Mouse (Mus musculus): ENCODE results near the gene Mcm2. TPM values are rescaled to one million over a fixed set of nuclear protein-coding genes. Genes with fewer than 3 reads are reported as not detected.

Gene Mcm2
- polyA plus RNA-seq, 1 experiment from 2014 or later, result 200 TPM

DNA sequence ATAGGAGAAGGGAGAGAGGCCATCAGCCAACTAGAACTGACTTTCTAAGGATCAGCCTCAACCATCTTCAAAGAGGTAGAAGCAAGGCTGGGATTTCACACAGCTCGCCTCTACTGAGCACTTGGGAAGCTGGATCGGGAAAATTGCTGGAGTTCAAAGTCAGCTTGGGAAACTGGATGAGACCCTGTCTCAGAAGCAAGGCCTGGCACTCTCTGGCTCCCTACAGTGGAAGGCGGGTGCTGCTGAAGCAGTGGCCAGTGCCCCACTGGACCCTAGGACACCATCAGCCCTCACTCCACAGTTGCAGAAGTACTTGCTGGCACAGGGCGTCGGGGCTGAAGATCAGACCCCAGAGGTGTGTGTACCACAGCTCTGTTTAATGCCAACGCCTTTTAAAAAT lies 40.8 kb downstream of the Mcm2 start:
- H3K4me1 ChIP-seq, result no peaks in the 10 kb centered on the region
- no peaks in the 10 kb centered on the region for H3K9me3 ChIP-seq
- WGBS, result 84% methylated on average over 6 of the region's 6 CpGs
- ATAC-seq (ENCODE audit: low FRiP score), result no peak
- no peak overlapping the region for H3K4me2 ChIP-seq
- no peak overlapping the region for H3K27ac ChIP-seq
- H3K9ac ChIP-seq, result no peak overlapping the region
- H3K36me3 ChIP-seq (replicated peaks), result peaks cover 63% of the 10 kb centered on the region
- no peak overlapping the region for H3K4me3 ChIP-seq (replicated peaks)
- no peaks in the 10 kb centered on the region for H3K27me3 ChIP-seq

DNA sequence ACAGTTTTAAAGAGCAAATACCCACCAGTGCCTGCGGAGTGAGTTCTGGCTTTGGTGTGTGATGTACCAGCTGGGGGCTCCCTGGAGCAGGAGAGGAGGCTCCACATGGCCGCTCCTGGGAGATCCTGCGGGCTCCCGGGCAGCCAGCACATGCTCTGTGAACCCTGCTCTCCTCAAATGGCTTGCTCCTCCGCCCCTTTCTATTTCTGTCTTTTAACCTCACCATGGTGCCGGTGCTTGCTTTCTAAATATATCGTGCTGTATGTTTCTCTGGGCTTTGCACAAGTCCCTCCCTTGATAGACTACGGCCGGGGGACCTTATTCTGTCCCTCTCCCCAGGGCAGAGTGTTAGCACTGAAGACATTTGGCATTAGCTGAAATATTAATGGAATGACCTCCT lies 41.3 kb downstream of the Mcm2 start:
- H3K9me3 ChIP-seq, result no peaks in the 10 kb centered on the region
- no peaks in the 10 kb centered on the region for H3K27me3 ChIP-seq
- H3K4me2 ChIP-seq, result no peak overlapping the region
- H3K4me1 ChIP-seq, result no peaks in the 10 kb centered on the region
- ATAC-seq (ENCODE audit: low FRiP score), result no peak
- H3K36me3 ChIP-seq (replicated peaks), result peaks cover 62% of the 10 kb centered on the region
- no peak overlapping the region for H3K27ac ChIP-seq
- no peak overlapping the region for H3K9ac ChIP-seq
- H3K4me3 ChIP-seq (replicated peaks), result no peak overlapping the region
- WGBS, result 52% methylated on average over 9 of the region's 9 CpGs

DNA sequence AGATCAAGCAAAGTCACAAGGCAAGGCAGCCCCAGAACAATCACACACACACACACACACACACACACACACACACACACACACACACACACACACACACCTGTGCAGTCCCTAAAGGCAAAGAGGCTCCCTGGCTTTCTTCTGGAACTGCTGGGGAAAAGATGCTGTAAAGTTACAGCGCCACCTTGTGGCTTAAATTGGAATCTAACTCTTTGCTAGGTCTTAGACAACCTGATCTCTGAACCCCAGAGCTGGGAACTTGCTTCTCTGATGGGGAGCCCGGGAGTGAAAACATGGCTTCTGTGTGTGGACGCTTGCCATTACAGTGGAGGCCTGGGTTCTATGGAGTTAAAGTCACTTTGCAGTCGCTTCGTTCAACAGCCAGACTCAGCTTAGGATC lies 42.9 kb downstream of the Mcm2 start:
- H3K27ac ChIP-seq, result no peak overlapping the region
- peaks cover 57% of the 10 kb centered on the region for H3K36me3 ChIP-seq (replicated peaks)
- 17% methylated on average over 5 of the region's 5 CpGs for WGBS
- H3K9me3 ChIP-seq, result no peaks in the 10 kb centered on the region
- no peak overlapping the region for H3K4me3 ChIP-seq (replicated peaks)
- H3K4me1 ChIP-seq, result no peaks in the 10 kb centered on the region
- H3K4me2 ChIP-seq, result no peak overlapping the region
- ATAC-seq (ENCODE audit: low FRiP score), result peak; percentile 33; the same call in 1 of the 2 replicates
- no peak overlapping the region for H3K9ac ChIP-seq
- H3K27me3 ChIP-seq, result no peaks in the 10 kb centered on the region

DNA sequence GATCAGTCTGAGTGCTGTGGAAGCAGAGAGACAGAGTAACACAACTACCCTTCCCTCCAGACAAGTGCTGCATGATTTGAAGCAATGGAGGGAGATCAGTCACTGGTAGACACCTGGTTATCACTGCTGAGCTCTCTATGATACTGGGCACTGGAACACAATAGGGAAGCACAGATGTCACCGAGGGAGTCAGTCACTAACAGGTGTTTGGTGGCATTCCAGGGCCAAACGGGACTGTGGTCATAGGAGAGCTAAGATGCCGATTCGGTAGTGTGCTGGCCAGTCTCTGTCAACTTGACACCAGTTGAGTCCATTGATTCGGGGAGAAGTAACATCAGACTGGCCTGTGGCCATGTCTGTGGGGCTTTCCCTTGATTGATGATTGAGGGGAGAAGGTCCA lies 44.1 kb downstream of the Mcm2 start:
- no peak overlapping the region for H3K9ac ChIP-seq
- 86% methylated on average over 5 of the region's 5 CpGs for WGBS
- peaks cover 48% of the 10 kb centered on the region for H3K36me3 ChIP-seq (replicated peaks)
- H3K4me3 ChIP-seq (replicated peaks), result no peak overlapping the region
- ATAC-seq (ENCODE audit: low FRiP score), result no peak
- no peak overlapping the region for H3K27ac ChIP-seq
- H3K27me3 ChIP-seq, result no peaks in the 10 kb centered on the region
- H3K4me2 ChIP-seq, result no peak overlapping the region
- no peaks in the 10 kb centered on the region for H3K4me1 ChIP-seq
- no peaks in the 10 kb centered on the region for H3K9me3 ChIP-seq

DNA sequence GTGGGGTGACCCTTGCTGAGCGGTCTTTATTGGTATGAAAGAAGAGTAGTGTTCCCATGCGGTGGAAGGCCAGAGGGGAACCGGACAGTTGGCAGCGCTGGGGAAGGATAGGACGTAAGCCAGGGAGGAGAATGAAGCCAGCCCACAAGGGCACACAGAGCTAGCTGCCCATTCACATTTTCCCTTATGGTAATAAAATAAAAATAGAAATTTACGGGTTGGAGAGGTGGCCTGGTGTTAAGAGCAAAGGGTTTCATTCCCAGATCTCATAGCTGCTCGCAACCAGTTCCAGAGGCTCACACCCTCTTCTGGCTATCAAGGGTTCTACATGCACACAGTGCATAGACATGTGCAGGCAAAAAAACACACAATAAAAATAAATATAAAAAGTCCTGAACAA lies 48.5 kb downstream of the Mcm2 start:
- Histone ChIP-seq H3K9me3 (no peaks in the 10 kb centered on the region), H3K4me2 (no peak overlapping the region), H3K27ac (no peak overlapping the region), H3K4me1 (no peaks in the 10 kb centered on the region), H3K4me3 (replicated peaks) (no peak overlapping the region), H3K27me3 (no peaks in the 10 kb centered on the region), H3K36me3 (replicated peaks) (peaks cover 63% of the 10 kb centered on the region), H3K9ac (no peak overlapping the region)
- WGBS, result 88% methylated on average over 7 of the region's 7 CpGs
- ATAC-seq (ENCODE audit: low FRiP score), result no peak

DNA sequence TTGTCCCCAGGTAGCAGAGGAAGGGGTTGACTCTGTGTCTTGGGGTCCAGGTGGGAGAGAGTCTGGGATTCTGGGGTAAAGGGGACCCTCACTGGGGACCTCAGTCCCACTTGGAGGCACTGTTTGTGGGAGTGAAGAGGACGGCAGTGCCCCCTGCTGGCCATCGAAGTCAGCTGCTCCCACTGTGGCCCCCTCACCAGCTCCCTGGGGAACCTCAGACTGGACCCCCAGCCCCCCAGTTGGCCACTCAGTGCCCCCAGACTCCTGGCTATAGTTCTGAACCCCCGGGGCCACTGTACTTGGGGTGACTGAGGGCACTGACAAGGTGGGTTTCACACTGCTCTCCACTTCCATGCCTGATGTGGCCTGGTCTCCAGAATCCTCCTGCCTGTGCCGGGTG lies 49.3 kb downstream of the Mcm2 start:
- no peak overlapping the region for H3K9ac ChIP-seq
- H3K9me3 ChIP-seq, result no peaks in the 10 kb centered on the region
- no peaks in the 10 kb centered on the region for H3K4me1 ChIP-seq
- no peak overlapping the region for H3K4me2 ChIP-seq
- no peaks in the 10 kb centered on the region for H3K27me3 ChIP-seq
- H3K4me3 ChIP-seq (replicated peaks), result no peak overlapping the region
- peaks cover 58% of the 10 kb centered on the region for H3K36me3 ChIP-seq (replicated peaks)
- no peak for ATAC-seq (ENCODE audit: low FRiP score)
- 48% methylated on average over 4 of the region's 4 CpGs for WGBS
- H3K27ac ChIP-seq, result no peak overlapping the region

DNA sequence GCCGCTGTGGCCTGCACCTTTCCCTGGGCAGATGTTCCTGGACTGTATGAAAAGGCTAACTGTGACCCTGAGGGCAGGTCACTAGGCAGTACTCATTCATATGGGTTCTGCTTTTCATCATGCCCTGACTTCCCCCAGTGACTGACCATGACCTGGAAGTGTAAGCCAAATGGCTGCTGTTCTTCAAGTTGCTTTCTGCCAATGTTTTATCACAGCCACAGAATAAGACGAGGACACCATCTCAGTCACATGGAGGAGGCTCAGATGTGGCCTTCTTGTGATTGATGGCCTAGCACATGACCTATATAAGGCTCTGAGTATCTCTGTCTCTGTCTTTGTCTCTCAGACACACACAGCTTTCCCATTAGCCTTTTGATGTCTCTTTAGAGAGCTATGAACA lies 51.0 kb downstream of the Mcm2 start:
- Histone ChIP-seq H3K4me1 (peaks cover 10% of the 10 kb centered on the region), H3K27ac (no peak overlapping the region), H3K4me2 (no peak overlapping the region), H3K9me3 (no peaks in the 10 kb centered on the region), H3K4me3 (replicated peaks) (no peak overlapping the region), H3K9ac (no peak overlapping the region), H3K27me3 (0 out of 2 replicates have a peak, but pooled peaks cover 3% of the 10 kb centered on the region), H3K36me3 (replicated peaks) (peaks cover 52% of the 10 kb centered on the region)
- WGBS, result 72% methylated on average over 2 of the region's 2 CpGs
- no peak for ATAC-seq (ENCODE audit: low FRiP score)

DNA sequence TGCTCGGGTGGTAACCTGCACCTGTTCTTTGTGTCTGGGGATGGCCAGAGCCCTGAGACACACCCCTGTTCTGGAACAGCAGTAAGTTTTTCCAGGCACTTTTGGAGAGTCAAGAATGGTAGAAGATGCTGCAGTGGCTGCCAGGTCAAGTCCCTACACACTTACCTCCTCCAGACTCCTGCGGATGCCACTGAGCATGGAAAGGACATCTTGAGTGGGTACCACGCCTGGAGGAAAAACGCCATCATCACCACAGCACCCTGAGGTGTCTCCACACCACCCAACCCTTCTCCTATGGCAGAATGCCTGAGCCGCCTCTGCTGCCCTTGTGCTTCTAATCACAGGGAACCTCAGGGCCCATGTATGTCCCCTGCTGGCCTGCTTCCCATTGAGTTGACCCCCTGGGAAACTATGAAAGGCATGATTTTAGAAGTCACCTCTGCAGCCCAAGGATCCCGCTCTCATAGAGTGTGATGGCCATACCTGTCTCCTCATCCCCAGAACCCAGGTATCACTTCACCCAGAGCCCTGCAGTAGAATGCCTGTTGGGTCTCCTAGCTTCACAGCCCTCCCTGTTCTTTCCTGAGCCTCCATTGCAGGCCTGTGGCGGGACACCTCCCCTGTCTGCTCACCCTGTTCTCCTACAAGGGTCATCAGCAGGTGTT lies 53.5 kb downstream of the Mcm2 start:
- Histone ChIP-seq H3K27me3 (0 out of 2 replicates have a peak, but pooled peaks cover 3% of the 10 kb centered on the region), H3K27ac (no peak overlapping the region), H3K9me3 (no peaks in the 10 kb centered on the region), H3K9ac (no peak overlapping the region), H3K4me2 (no peak overlapping the region), H3K36me3 (replicated peaks) (peaks cover 39% of the 10 kb centered on the region), H3K4me1 (peaks cover 23% of the 10 kb centered on the region), H3K4me3 (replicated peaks) (no peak overlapping the region)
- WGBS, result 77% methylated on average over 7 of the region's 7 CpGs
- no peak for ATAC-seq (ENCODE audit: low FRiP score)

DNA sequence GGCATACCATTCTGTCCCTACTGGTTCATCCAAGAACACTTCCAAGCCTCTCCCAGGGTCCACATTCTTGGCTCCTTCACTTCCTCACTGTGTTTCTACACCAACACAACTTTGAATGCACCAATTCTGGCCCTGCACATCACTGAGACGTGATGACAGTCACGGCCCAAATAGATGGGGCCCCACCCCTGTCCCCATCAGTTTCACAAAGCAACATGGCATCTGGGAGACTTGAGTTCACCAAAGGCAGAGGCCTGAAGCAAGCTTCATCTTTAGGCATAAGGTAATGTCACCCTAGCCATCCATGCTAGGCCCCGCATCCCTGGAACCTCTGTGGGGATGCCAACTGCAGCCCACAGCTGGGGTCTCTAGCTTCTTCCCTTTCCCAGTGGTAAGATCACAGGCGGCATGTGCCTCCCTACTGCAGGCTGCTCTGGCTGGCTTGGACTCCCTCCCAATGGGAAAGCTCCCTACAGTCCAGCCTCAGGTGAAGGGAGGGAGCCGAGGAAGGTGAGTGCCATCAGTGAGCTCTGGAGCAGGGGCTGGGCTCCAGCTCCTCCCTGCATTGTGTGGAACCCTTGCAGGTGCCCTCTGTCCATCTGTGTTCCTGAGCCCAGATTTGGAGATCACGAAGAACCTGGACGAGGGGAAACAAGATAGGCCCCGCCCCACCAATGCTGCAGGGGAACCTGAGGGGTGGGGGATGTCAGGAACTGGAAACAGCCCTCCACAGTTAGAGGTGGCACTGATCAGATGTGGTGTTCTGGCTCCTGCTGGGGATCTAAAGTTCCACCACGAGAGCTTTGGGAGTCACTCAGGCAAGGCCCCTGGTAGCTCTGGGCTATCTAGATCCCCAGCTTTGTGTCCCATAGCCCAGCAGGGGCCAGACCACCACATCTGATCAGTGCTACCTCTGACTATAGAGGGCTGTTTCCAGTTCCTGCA lies 54.5 kb downstream of the Mcm2 start:
- peaks cover 33% of the 10 kb centered on the region for H3K36me3 ChIP-seq (replicated peaks)
- no peak overlapping the region for H3K4me2 ChIP-seq
- no peaks in the 10 kb centered on the region for H3K9me3 ChIP-seq
- 0 out of 2 replicates have a peak, but pooled peaks cover 3% of the 10 kb centered on the region for H3K27me3 ChIP-seq
- WGBS, result 75% methylated on average over 9 of the region's 9 CpGs
- H3K9ac ChIP-seq, result no peak overlapping the region
- no peak overlapping the region for H3K4me3 ChIP-seq (replicated peaks)
- no peak for ATAC-seq (ENCODE audit: low FRiP score)
- H3K4me1 ChIP-seq, result peaks cover 23% of the 10 kb centered on the region
- no peak overlapping the region for H3K27ac ChIP-seq

DNA sequence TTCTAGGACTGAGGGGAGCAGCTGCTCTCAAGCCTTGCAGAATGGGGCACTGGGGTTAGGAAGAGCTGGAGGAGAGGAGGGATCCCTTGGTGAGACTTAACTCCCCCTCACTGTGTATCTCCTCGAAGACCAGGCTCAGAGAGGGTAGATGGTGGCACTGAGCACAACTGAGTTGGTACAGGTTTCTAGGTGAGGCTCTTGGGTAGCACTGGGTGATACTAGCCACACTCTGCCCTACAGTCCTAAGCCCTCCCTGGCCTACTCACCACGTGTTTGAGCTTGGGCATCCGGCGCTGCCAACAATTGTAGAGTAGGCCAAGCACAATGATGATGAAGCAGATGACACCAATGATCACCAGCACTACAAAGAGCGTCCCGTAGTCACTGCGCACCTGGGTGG lies 55.3 kb downstream of the Mcm2 start:
- Histone ChIP-seq H3K4me3 (replicated peaks) (peak overlapping the region; percentile 69), H3K4me2 (peak overlapping the region; percentile 86), H3K36me3 (replicated peaks) (peaks cover 32% of the 10 kb centered on the region), H3K27ac (peak overlapping the region; percentile 87; the same call in 1 of the 2 replicates), H3K9ac (peak overlapping the region; percentile 82), H3K4me1 (peaks cover 23% of the 10 kb centered on the region), H3K27me3 (0 out of 2 replicates have a peak, but pooled peaks cover 3% of the 10 kb centered on the region), H3K9me3 (no peaks in the 10 kb centered on the region)
- WGBS, result 68% methylated on average over 7 of the region's 7 CpGs
- ATAC-seq (ENCODE audit: low FRiP score), result no peak

DNA sequence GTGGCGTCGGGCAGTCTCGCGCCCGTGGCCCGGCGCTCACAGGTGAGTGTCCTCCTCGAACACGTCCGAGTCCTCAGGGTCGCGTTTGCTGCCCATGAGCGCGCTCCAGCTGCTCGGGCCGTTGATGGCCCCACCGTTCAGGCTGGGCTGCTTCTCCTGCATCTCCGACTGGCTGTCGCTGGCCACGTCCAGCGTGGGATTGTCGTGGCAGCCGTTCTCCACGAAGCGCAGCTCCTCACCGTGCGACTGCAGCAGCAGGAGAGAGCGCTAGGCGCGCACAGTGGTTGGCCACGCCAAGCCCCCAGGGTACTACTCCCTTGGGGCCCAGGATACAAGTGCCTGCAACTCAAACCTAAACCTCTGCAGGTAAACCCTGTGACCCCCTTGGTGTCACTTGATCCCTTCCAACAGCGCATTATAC lies 55.8 kb downstream of the Mcm2 start:
- Histone ChIP-seq H3K4me1 (peaks cover 23% of the 10 kb centered on the region), H3K36me3 (replicated peaks) (peaks cover 32% of the 10 kb centered on the region), H3K27me3 (0 out of 2 replicates have a peak, but pooled peaks cover 3% of the 10 kb centered on the region), H3K9ac (peak overlapping the region; percentile 82), H3K4me3 (replicated peaks) (peak overlapping the region; percentile 69), H3K9me3 (no peaks in the 10 kb centered on the region), H3K27ac (peak overlapping the region; percentile 87), H3K4me2 (peak overlapping the region; percentile 86)
- ATAC-seq (ENCODE audit: low FRiP score), result no peak; the same call in 1 of the 2 replicates
- WGBS, result under 1% methylated on average over 32 of the region's 32 CpGs

All from forebrain, embryonic 12.5 days (tissue).